Mouse (Mus musculus) left cerebral cortex, adult 18-20 months (tissue): ENCODE measurements around the gene Plekha5. TPM values are rescaled to one million over a fixed set of nuclear protein-coding genes. Genes with fewer than 3 reads are reported as not detected.

ENCODE experiments used
- total RNA-seq, 2 experiments: library from RNA; stranded (reverse); gene quantifications; 2 replicates each; pipeline ENCODE4 v1.2.3; 2021

The Plekha5 gene
- total RNA-seq, 2 experiments from 2014 or later, result 110 to 111 TPM

Other genes starting within 250 kb of the Plekha5 start
- 10 to 100 TPM; 67.3 to 69.2 TPM for gene Aebp2, start 198.6 kb downstream of the Plekha5 start, total RNA-seq